Mouse (Mus musculus): ENCODE results near the gene Gm17409.

Gene Gm17409

DNA sequence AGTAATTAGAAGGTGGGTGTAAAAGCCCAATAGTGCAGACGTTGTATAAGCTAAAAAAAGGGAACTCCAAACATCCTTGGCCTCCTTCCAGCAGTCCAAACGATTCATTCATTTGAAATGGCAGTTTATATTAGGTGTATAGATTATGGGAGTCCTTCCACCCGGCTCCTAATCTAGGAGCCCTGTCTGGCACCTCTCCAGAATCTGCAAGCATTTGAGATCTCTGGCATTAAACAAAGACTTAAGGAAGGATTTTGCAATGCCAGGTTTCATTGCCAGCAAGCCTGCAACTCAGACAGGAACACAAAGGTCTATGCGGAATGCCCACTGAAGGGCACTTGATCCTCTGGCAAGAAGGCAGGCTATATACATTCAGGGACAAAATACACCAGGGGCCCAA is 15.2 kb downstream of the Gm17409 start:
- peak; percentile 28 for DNase-seq

DNA sequence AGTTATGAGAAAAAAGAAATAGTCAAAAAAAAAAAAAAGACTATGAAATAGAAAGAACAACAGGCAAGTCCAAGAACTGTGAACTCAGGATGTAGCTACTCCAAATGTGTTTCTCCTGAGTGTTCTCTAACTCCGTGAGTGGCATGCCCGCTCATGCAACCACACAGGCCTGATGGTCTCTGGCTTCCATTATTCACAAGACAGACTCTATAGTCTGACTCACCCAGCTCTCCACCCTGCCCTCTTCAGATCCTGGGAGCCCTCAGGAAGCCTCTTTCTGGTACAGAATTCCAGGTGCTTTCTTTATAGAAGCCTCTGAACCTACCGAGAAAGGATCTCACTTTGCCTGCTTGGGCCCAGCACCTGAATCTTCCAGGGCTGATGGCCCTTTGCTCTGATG is 15.8 kb downstream of the Gm17409 start:
- no peak for DNase-seq

GRCm38 (mm10) chr2:58486441-58487278 is 16.7 kb downstream of the Gm17409 start:
- DNase-seq: no peak

DNA sequence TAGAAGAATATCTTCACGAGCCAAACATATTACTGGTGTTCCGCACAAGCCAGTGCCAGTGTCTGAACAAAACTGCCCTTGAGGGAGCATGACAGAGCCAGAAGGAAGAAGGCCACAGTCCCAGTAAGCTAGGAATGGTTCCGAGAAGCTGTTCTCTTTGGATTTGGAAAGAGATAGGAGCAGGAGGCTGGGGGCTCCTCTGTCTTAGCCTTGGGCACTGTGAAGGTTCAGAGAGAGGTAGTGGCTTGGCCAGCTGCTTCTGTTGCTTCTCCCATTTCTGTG is 17.3 kb downstream of the Gm17409 start:
- no peak for DNase-seq

DNA sequence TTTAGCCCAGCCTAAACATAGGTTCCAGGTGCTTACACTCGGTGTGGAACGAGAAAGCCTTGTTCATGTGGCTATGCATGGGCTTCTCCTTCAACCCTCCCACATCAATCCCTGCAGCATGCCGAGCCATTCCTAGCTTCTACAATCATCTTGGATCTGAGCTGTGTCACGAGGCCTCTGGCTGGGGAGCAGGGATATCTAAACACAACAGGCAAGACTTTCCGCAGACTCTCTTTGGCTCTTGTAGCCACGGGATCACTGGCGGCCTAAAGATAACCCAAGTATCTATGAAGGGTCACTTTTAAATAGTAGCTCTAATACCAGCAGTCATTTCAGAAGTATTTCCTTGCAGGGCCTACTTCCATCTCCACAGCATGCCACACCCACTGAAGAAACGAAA is 18.5 kb downstream of the Gm17409 start:
- DNase-seq: no peak

GRCm38 (mm10) chr2:58489275-58489674 is 19.4 kb downstream of the Gm17409 start:
- peak; percentile 23 for DNase-seq

- no peak for DNase-seq
These were observed 24.0 kb downstream of the Gm17409 start for GRCm38 (mm10) chr2:58493685-58494635.

GRCm38 (mm10) chr2:58495271-58495670 is 25.4 kb downstream of the Gm17409 start:
- DNase-seq: no peak

DNA sequence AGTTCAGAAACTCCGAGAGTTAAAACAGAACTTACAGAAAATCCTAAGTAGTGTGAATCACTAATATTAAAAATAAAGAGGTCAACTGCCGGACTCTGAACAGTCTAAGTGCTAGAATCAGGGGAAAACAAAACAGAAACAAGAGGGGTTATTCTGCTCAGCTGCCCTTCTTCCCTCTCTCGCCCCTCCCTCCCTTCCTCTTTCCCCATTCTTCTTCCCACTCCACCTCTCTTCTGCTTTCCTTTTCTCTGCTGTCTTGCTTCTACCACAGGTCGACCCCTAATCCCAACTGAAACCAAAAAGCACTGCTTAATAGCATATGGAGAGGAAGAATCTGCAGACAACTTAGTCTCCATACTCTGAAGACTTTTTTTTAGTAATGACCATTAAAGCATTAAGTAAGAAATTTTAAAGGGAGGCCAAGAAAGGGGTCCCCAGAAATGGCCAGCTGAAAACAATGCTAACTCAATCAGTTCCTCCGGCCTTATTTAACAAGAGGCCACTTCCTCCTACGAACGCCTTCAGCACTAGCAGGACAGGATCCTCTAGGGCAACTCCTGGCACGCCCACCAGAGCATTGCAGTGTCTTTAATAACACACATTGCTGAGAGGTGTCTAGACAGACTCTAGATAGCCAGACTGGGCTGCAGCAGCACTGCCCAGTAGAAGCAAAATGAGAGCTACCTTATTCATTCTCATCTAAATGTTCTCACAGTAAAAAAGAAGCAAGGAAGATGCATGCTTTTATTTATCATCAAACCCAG is 26.9 kb downstream of the Gm17409 start:
- DNase-seq: no peak

DNA sequence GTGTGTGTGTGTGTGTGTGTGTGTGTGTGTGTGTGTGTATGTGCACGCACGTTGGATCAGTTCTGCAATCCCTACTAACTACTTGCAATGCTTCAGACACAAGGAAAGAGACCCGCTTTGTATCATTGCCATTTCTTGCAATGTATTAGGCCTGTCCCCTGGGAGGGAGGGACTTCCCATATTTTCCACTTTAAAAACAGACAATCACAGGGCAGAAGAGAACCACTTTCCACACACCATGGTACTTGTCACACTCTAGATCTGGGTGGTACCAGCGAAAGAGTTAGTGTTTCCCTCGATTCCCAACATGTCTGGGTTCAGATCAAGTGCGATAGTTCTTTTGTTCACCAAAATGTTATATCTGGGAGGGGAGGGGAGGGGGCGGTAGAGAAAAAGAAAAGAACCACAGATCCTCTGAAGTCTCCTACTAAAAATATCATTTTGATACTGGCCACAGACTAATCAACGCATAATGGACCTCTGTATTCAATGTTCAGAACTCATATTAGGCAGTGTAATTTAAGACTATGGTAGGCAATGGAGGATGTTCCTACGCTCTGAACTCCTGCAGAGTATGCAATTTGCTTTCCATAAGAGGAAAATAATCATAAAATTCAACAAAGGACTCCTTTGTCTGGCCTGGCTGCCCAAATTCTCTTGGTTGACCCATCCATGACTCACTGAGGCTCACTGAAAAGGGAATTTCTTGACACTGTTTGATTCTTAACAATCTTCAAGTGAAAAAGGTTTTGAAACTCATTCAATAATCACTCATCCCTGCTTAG is 35.6 kb downstream of the Gm17409 start:
- DNase-seq: no peak

GRCm38 (mm10) chr2:58510192-58510591 is 40.3 kb downstream of the Gm17409 start:
- no peak for DNase-seq

DNA sequence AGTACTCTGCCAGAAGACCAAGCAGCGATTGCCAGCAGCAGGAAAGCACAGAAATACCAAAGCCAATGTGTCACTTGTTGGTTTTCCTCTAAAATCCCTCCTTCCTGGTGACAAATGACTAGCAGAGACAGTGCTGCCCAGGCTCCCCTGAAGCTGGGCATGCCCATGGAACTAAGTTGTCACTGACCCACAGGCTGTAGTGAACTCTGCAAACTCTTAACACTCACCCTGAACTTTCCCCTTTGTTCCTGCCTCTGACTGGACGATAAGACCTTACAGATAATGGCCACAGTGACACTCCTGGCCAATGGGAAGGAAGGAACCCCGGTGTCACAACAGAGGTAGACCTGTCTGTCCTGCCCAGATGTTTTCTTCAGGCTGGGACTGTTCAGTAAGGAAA is 43.3 kb downstream of the Gm17409 start:
- DNase-seq: no peak

- DNase-seq: no peak
These were observed 44.6 kb downstream of the Gm17409 start for GRCm38 (mm10) chr2:58514489-58514888.

- no peak for DNase-seq
These were observed 46.1 kb downstream of the Gm17409 start for GRCm38 (mm10) chr2:58516000-58516399.

- no peak for DNase-seq
These were observed 47.0 kb downstream of the Gm17409 start for GRCm38 (mm10) chr2:58516920-58517319.

DNA sequence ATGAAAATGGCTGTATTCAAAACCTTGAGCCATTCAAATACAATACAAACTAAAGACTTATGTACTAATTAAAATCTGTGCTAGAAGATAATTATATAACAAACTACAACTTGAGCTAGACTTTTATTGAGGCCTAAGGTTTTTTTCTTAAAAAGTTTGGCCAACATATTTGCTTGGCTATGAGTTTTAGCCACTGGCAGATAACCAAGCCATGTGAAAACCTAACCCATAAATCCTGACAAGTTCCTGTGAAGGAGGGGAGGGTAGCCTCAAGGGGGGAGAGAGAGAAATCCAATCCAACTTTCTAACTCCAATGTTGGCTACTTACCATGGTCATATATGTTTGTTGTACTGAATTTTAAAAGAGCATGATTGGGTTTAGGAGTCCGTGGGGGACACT is 48.6 kb downstream of the Gm17409 start:
- DNase-seq: no peak
